ENCODE assay signal across 10 mouse cellular contexts in the genomic region with DNA sequence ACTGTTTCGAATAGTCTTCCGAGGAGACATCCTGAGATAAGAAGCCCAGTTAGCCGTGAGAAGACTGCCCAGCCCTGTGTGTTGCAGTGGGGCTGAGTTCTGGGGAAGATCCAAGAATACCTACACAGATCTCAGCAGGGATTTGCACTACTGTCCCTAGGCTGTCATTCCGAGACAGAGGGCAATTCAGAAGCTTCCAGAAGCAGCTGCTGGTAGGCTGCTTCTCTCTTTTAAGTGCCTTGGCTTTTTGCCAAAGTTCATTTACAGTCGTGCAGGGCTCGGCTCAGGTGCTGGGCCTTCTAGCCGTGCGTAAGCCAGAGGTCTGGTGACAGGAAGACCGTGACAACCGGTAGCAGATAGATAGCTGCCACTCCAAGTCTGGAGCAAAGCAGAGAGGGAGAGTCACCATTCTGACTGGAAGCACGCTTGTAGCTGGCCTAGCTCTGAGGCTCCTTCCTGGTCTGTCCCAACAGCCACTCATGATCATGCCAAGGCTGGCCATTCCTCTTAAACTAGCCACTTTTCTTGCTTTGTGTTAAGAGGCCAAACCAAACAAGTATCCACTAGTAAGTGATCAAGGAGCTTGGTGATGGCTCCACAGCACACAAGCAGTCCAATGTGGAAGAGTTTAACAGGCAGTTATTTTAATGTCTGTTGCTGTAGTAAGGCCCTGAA. TPM values are rescaled to one million over a fixed set of nuclear protein-coding genes. Genes with fewer than 3 reads are reported as not detected.
A peak's percentile ranks its signal among the peaks of the same experiment; 100 is the strongest.
DNase-seq lines count a peak whose midpoint lies in the region; ATAC-seq lines count a peak whose summit lies in the region.
"Had no signal": no experiment of that assay in that cellular context is flagged by ENCODE, and none has a peak within 500 bp of the region (broad histone marks: within the 10 kb centered on the region; RNA-seq: fewer than 3 reads in every experiment).

No protein-coding gene starts in this region.

- H3K4me2 ChIP-seq in forebrain, embryonic 15.5 days (replicated peaks) = no peak overlapping the region
- no peak overlapping the region for H3K4me2 ChIP-seq in forebrain, embryonic 11.5 days (ENCODE audit: low read depth, low read length, severe bottlenecking)
- H3K4me2 ChIP-seq in lung, embryonic 16.5 days (ENCODE audit: low read depth, low read length) = no peak overlapping the region

- H3K4me3 ChIP-seq in forebrain, embryonic 15.5 days = no peak overlapping the region
- no peak overlapping the region for H3K4me3 ChIP-seq in forebrain, embryonic 11.5 days (ENCODE audit: low read depth, low read length)
- H3K4me3 ChIP-seq in lung, embryonic 16.5 days (ENCODE audit: low read length) = no peak overlapping the region

- no peak for DNase-seq in forebrain, embryonic 11.5 days (ENCODE audit: low spot score)
- DNase-seq in right cerebral cortex, postnatal 14 days = peak; percentile 4
- no peak for DNase-seq in right cerebral cortex, postnatal 10 days (ENCODE audit: low spot score in 2 of 2)
- DNase-seq in thymus, postnatal 36 days = peak; percentile 27 to 56
- DNase-seq in adrenal gland, adult 2 months = no peak
- no peak for DNase-seq in kidney, postnatal 10 days
- DNase-seq: adrenal gland, postnatal 25 days had no signal

- H3K27me3 ChIP-seq in forebrain, embryonic 15.5 days = no peaks in the 10 kb centered on the region
- H3K27me3 ChIP-seq in forebrain, embryonic 11.5 days (ENCODE audit: control insufficient read depth, insufficient read depth, low read length) = no peaks in the 10 kb centered on the region
- no peaks in the 10 kb centered on the region for H3K27me3 ChIP-seq in lung, embryonic 16.5 days (ENCODE audit: control insufficient read depth, insufficient read depth, low read depth, low read length)

- no peaks in the 10 kb centered on the region for H3K36me3 ChIP-seq in forebrain, embryonic 15.5 days
- H3K36me3 ChIP-seq in forebrain, embryonic 11.5 days (ENCODE audit: control insufficient read depth, insufficient read depth, low read length) = no peaks in the 10 kb centered on the region
- H3K36me3 ChIP-seq in lung, embryonic 16.5 days (ENCODE audit: control insufficient read depth, insufficient read depth, low read length) = no peaks in the 10 kb centered on the region

- 42% methylated on average over 11 of the region's 11 CpGs for WGBS in forebrain, embryonic 15.5 days
- 81% methylated on average over 11 of the region's 11 CpGs for WGBS in forebrain, embryonic 11.5 days
- 23% methylated on average over 11 of the region's 11 CpGs for WGBS in lung, embryonic 16.5 days

- ATAC-seq in forebrain, embryonic 15.5 days (replicated peaks) = no peak
- ATAC-seq in forebrain, embryonic 11.5 days (replicated peaks; ENCODE audit: low FRiP score) = no peak
- peak; percentile 31; the same call in 1 of the 2 replicates for ATAC-seq in lung, embryonic 16.5 days (ENCODE audit: low read depth)

- peaks cover 28% of the 10 kb centered on the region for H3K4me1 ChIP-seq in forebrain, embryonic 15.5 days
- H3K4me1 ChIP-seq in forebrain, embryonic 11.5 days (replicated peaks; ENCODE audit: control insufficient read depth, insufficient read depth, low read length) = peaks cover 9% of the 10 kb centered on the region; the same call in 1 of the 2 replicates
- H3K4me1 ChIP-seq in lung, embryonic 16.5 days (replicated peaks; ENCODE audit: control insufficient read depth, insufficient read depth, low read length) = peaks cover 6% of the 10 kb centered on the region

- peak overlapping the region; percentile 61 for H3K27ac ChIP-seq in forebrain, embryonic 15.5 days (replicated peaks)
- H3K27ac ChIP-seq in forebrain, embryonic 11.5 days (ENCODE audit: low read depth, low read length) = no peak overlapping the region
- H3K27ac ChIP-seq in lung, embryonic 16.5 days (ENCODE audit: low read length) = 0 out of 2 replicates have a peak overlapping the region, but pooled peaks have one; percentile 1
- H3K27ac ChIP-seq: liver, embryonic 14.5 days had no signal

- H3K9ac ChIP-seq in forebrain, embryonic 15.5 days (replicated peaks) = no peak overlapping the region
- H3K9ac ChIP-seq in forebrain, embryonic 11.5 days (ENCODE audit: low read length) = no peak overlapping the region
- no peak overlapping the region for H3K9ac ChIP-seq in lung, embryonic 16.5 days (ENCODE audit: low read length)
- H3K9ac ChIP-seq: liver, embryonic 14.5 days had no signal

- no peaks in the 10 kb centered on the region for H3K9me3 ChIP-seq in forebrain, embryonic 15.5 days
- no peaks in the 10 kb centered on the region for H3K9me3 ChIP-seq in forebrain, embryonic 11.5 days (ENCODE audit: control insufficient read depth, low read length)
- H3K9me3 ChIP-seq in lung, embryonic 16.5 days (ENCODE audit: control insufficient read depth, low read length) = no peaks in the 10 kb centered on the region

RNA-seq across cellular contexts. Expression of gene Rps6ka2, which starts 49.3 kb away (rescaled TPM):
- polyA plus RNA-seq in forebrain, embryonic 15.5 days (2015; fragmentation: Nextera tagmentation; extraction: Ambion mirVana) = 23.0 and 25.0 TPM in 2 replicates
- 25.5 and 27.0 TPM in 2 replicates for polyA plus RNA-seq in forebrain, embryonic 11.5 days (2014; fragmentation: Nextera tagmentation; extraction: Ambion mirVana)
- 10.5 and 10.6 TPM in 2 replicates for polyA plus RNA-seq in lung, embryonic 16.5 days (2015; fragmentation: Nextera tagmentation; extraction: Ambion mirVana)
- 10 to 100 TPM; 10.6 to 18.2 TPM for total RNA-seq in adrenal gland, adult 2 months (2021)
- polyA plus RNA-seq in adrenal gland, adult 2 months (2012; rRNA removed) = 7.6 and 10.2 TPM in 2 replicates

Comparison
In these comparisons a context has a peak if more than half of its experiments do, and no peak if none do; other contexts are left out.
1. DNase-seq: peak in right cerebral cortex, postnatal 14 days (single experiment) and thymus, postnatal 36 days (2 of 2); none in forebrain, embryonic 11.5 days (single experiment), right cerebral cortex, postnatal 10 days (0 of 2), adrenal gland, adult 2 months (single experiment) and kidney, postnatal 10 days (single experiment).